Mouse (Mus musculus): ENCODE results near the gene Adk. TPM values are rescaled to one million over a fixed set of nuclear protein-coding genes. Genes with fewer than 3 reads are reported as not detected.

Adk gene
- polyA plus RNA-seq, 1 experiment = 21.0 TPM

GRCm38 (mm10) chr14:21433415-21433814 lies 381.0 kb downstream of the Adk start:
- TF ChIP-seq GATA1 (IDR thresholded peaks at IDR 0.05; ENCODE audit: low read length) = no peak

GRCm38 (mm10) chr14:21433995-21434394 lies 381.6 kb downstream of the Adk start:
- TF ChIP-seq GATA1 (IDR thresholded peaks at IDR 0.05; ENCODE audit: low read length) = no peak

- no peak for TF ChIP-seq GATA1 (IDR thresholded peaks at IDR 0.05; ENCODE audit: low read length)
Measured at GRCm38 (mm10) chr14:21434686-21435085, 382.3 kb downstream of the Adk start.

- TF ChIP-seq GATA1 (IDR thresholded peaks at IDR 0.05; ENCODE audit: low read length) = no peak
Measured at GRCm38 (mm10) chr14:21439785-21440184, 387.4 kb downstream of the Adk start.

GRCm38 (mm10) chr14:21440526-21440925 lies 388.2 kb downstream of the Adk start:
- no peak for TF ChIP-seq GATA1 (IDR thresholded peaks at IDR 0.05; ENCODE audit: low read length)

GRCm38 (mm10) chr14:21441772-21442533 lies 389.6 kb downstream of the Adk start:
- TF ChIP-seq GATA1 (IDR thresholded peaks at IDR 0.05; ENCODE audit: low read length) = no peak

GRCm38 (mm10) chr14:21452581-21452980 lies 400.2 kb downstream of the Adk start:
- no peak for TF ChIP-seq GATA1 (IDR thresholded peaks at IDR 0.05; ENCODE audit: low read length)

- TF ChIP-seq GATA1 (IDR thresholded peaks at IDR 0.05; ENCODE audit: low read length) = no peak
Measured at GRCm38 (mm10) chr14:21453896-21454295, 401.5 kb downstream of the Adk start.

- no peak for TF ChIP-seq GATA1 (IDR thresholded peaks at IDR 0.05; ENCODE audit: low read length)
Measured at GRCm38 (mm10) chr14:21455654-21456350, 403.4 kb downstream of the Adk start.

GRCm38 (mm10) chr14:21456526-21456925 lies 404.2 kb downstream of the Adk start:
- no peak for TF ChIP-seq GATA1 (IDR thresholded peaks at IDR 0.05; ENCODE audit: low read length)

- TF ChIP-seq GATA1 (IDR thresholded peaks at IDR 0.05; ENCODE audit: low read length) = no peak
Measured at GRCm38 (mm10) chr14:21457876-21458275, 405.5 kb downstream of the Adk start.

- TF ChIP-seq GATA1 (IDR thresholded peaks at IDR 0.05; ENCODE audit: low read length) = no peak
Measured at GRCm38 (mm10) chr14:21458696-21459095, 406.3 kb downstream of the Adk start.

- TF ChIP-seq GATA1 (IDR thresholded peaks at IDR 0.05; ENCODE audit: low read length) = no peak
Measured at GRCm38 (mm10) chr14:21459163-21459562, 406.8 kb downstream of the Adk start.

GRCm38 (mm10) chr14:21462398-21462797 lies 410.0 kb downstream of the Adk start:
- no peak for TF ChIP-seq GATA1 (IDR thresholded peaks at IDR 0.05; ENCODE audit: low read length)

- no peak for TF ChIP-seq GATA1 (IDR thresholded peaks at IDR 0.05; ENCODE audit: low read length)
Measured at GRCm38 (mm10) chr14:21463117-21463712, 410.8 kb downstream of the Adk start.

- TF ChIP-seq GATA1 (IDR thresholded peaks at IDR 0.05; ENCODE audit: low read length) = no peak
Measured at GRCm38 (mm10) chr14:21470386-21470785, 418.0 kb downstream of the Adk start.

Measured in G1E-ER4 (cell line).